Mouse (Mus musculus): ENCODE data around the gene Stim2.

Stim2 gene

GRCm38 (mm10) chr5:53998146-53998742 is at the start of gene Stim2:
TSS of gene Stim2 (plus strand) at chr5:53998499.
- in situ Hi-C loops (cut with MboI) = no loop called here

GRCm38 (mm10) chr5:53948606-53949266 is 49.6 kb upstream of the Stim2 start:
- in situ Hi-C loops (cut with MboI) = no loop called here

GRCm38 (mm10) chr5:53950189-53950588 is 48.1 kb upstream of the Stim2 start:
- in situ Hi-C loops (cut with MboI) = no loop called here

GRCm38 (mm10) chr5:53953216-53953615 is 45.1 kb upstream of the Stim2 start:
- in situ Hi-C loops (cut with MboI) = no loop called here

- in situ Hi-C loops (cut with MboI) = no loop called here
These were observed 44.5 kb upstream of the Stim2 start for GRCm38 (mm10) chr5:53953797-53954196.

GRCm38 (mm10) chr5:53955966-53956365 is 42.3 kb upstream of the Stim2 start:
- in situ Hi-C loops (cut with MboI) = no loop called here

GRCm38 (mm10) chr5:53956396-53957314 is 41.6 kb upstream of the Stim2 start:
- in situ Hi-C loops (cut with MboI) = no loop called here

- in situ Hi-C loops (cut with MboI) = no loop called here
These were observed 41.0 kb upstream of the Stim2 start for GRCm38 (mm10) chr5:53957348-53957747.

- in situ Hi-C loops (cut with MboI) = no loop called here
These were observed 37.1 kb upstream of the Stim2 start for GRCm38 (mm10) chr5:53961229-53961628.

GRCm38 (mm10) chr5:53961830-53962515 is 36.3 kb upstream of the Stim2 start:
- in situ Hi-C loops (cut with MboI) = no loop called here

GRCm38 (mm10) chr5:53965656-53966055 is 32.6 kb upstream of the Stim2 start:
- in situ Hi-C loops (cut with MboI) = no loop called here

- in situ Hi-C loops (cut with MboI) = no loop called here
These were observed 30.7 kb upstream of the Stim2 start for GRCm38 (mm10) chr5:53967560-53967959.

GRCm38 (mm10) chr5:53970178-53970577 is 28.1 kb upstream of the Stim2 start:
- in situ Hi-C loops (cut with MboI) = no loop called here

GRCm38 (mm10) chr5:53971201-53971600 is 27.1 kb upstream of the Stim2 start:
- in situ Hi-C loops (cut with MboI) = no loop called here

GRCm38 (mm10) chr5:53972905-53973304 is 25.4 kb upstream of the Stim2 start:
- in situ Hi-C loops (cut with MboI) = no loop called here

- in situ Hi-C loops (cut with MboI) = no loop called here
These were observed 21.8 kb upstream of the Stim2 start for GRCm38 (mm10) chr5:53976497-53976896.

- in situ Hi-C loops (cut with MboI) = no loop called here
These were observed 21.2 kb upstream of the Stim2 start for GRCm38 (mm10) chr5:53977060-53977459.

- in situ Hi-C loops (cut with MboI) = no loop called here
These were observed 14.9 kb upstream of the Stim2 start for GRCm38 (mm10) chr5:53983358-53983757.

GRCm38 (mm10) chr5:53985632-53986031 is 12.7 kb upstream of the Stim2 start:
- in situ Hi-C loops (cut with MboI) = no loop called here

GRCm38 (mm10) chr5:53987496-53987895 is 10.8 kb upstream of the Stim2 start:
- in situ Hi-C loops (cut with MboI) = no loop called here

GRCm38 (mm10) chr5:53988053-53988452 is 10.2 kb upstream of the Stim2 start:
- in situ Hi-C loops (cut with MboI) = no loop called here

GRCm38 (mm10) chr5:53992616-53993015 is 5.7 kb upstream of the Stim2 start:
- in situ Hi-C loops (cut with MboI) = no loop called here
